Mouse (Mus musculus) adrenal gland, adult 18-20 months (tissue): ENCODE measurements around the gene Gm3250. TPM values are rescaled to one million over a fixed set of nuclear protein-coding genes. Genes with fewer than 3 reads are reported as not detected.
"Not testable (repeated sequence)": the region's sequence is repeated elsewhere in the genome, so short reads cannot be mapped to it uniquely, and the experiment has no call there.

Experiments
- DNase-seq, 2 experiments: peaks; one replicate each; pipeline ENCODE4 v3.0.0; 2021 to 2022; ENCODE audit warnings: low spot score in 2 of 2
- long read RNA-seq, 2 experiments: library from polyadenylated mRNA; stranded (forward); transcript quantifications; one replicate each; pipeline ENCODE4 v2.0.0; 2021
- total RNA-seq, 2 experiments: library from RNA; stranded (reverse); gene quantifications; 1 replicate in 1 of 2; 2 replicates in 1 of 2; pipeline ENCODE4 v1.2.3; 2021

Gm3250 gene
- not detected for total RNA-seq
- long read RNA-seq, experiment 1, result 0 reads
- long read RNA-seq, experiment 2, result 0 reads

- DNase-seq, result not testable (repeated sequence)
These were observed at the start of gene Gm3250 for GRCm38 (mm10) chr10:77782442-77782841. TSS of gene Gm3250 (minus strand) at chr10:77782542.

DNA sequence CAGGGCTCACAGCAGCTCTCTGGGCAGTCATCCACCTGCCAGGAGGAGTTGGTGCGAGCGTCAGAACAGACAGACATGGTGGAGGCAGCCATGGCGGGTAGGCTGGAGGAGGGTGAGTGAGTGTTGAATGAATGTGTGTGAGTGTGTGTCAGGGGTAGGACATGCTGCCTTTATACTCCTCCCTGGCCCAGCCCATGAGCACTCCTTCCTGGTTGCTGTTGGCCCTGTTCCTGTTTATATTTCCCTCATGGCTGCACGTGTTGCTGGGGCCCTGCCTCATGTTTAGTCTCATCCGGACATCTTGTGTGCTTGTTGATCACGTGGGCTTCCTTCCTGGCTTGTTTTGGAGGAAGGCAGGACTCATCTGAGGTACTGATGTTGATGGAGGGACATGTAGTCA, 44.6 kb upstream of the Gm3250 start, which contains the start of gene Krtap10-4:
Gene Krtap10-4, minus strand, starts transcription at position 145 of the 400 bp plus-strand sequence.
- DNase-seq, result no peak

DNA sequence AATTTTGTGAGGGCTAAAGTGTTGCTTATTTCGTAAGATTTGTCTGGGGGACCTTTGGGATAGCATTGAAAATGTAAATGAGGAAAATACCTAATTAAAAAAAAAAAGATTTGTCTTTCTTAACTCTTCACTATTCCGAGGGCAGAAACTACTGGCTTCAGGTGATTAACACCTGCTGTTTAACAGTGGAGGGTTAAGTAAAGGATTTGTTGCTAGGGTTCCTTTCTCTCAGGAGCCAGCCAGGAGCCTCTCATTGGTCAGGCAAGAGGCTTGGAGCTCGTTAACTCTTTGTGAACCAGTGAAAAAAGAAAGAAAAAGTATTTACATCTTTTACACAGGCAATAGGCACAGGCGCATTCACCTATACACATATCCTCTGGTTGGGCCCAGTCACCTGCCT, 36.9 kb upstream of the Gm3250 start:
- no peak for DNase-seq

DNA sequence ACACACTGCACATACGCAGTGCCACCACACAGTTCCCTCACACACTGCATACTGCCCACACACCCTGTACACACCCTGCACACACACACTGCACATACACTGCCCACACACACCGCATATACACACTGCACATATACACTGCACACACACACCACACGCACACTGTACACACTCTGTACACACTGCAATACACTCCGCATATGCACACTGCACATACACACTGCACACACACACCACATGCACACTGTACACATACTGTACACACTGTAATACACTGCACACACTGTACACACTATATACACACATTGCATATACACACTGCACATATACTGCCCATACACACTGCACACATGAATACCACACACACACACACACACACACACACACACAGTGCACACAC, 36.2 kb upstream of the Gm3250 start:
- no peak for DNase-seq

GRCm38 (mm10) chr10:77815514-77815913, 33.2 kb upstream of the Gm3250 start:
- DNase-seq, result no peak

DNA sequence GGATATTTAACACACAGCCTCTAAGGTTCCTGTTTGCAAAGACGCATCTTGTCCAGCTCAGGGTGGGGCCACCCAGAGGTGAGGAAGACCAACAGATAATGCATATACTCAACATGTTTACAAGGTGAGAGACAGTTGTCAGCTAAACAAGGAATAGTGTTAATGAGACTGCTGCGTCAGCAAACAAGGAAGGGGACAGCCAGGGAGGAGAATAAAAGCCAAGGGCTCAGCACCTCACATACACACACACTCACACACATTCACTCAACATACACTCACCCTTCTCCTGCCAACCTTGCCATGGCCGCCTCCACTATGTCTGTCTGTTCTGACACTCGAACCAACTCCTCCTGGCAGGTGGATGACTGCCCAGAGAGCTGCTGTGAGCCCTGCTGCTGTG, 32.0 kb upstream of the Gm3250 start, which contains the start of gene Gm2696:
Gene Gm2696, plus strand, starts transcription at position 301 of the 400 bp plus-strand sequence.
- no peak for DNase-seq

DNA sequence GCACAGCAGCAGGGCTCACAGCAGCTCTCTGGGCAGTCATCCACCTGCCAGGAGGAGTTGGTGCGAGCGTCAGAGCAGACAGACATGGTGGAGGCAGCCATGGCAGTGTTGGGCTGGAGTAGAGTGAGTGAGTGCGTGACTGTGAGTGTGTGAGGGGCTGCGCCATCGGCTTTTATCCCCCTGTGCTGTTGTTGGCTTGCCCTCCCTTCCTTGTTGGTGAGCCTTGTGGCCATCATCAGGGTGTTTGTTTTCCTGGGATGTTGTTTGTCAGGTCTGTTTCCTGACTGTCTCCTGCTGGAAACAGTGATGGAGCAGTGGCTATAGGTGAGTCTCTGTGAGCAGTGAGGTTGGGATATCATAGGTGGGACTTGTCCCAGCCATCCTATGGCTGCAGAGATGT, 29.4 kb upstream of the Gm3250 start, which contains the start of gene Gm9507:
Gene Gm9507, minus strand, starts transcription at position 101 of the 400 bp plus-strand sequence.
- DNase-seq, result no peak

DNA sequence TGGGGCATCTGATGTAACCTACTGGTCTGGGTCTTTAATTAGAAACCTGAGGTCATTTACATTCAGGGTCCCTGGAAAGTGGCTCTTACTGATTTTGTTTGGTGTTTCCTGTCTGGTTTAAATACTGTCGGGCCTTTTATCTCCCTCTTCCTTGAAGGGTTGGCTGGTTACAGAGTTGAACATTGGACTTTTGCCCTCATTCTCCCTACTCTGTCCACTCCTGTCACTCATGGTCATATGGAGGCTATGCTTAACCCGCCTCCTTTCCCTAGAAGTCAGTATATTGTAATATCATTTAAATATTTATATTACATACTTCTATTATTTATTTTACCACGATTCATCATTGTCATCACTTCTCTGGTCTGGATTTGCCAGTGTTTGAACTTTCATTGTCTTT, 21.8 kb upstream of the Gm3250 start:
- no peak for DNase-seq

GRCm38 (mm10) chr10:77798921-77799508, 16.7 kb upstream of the Gm3250 start, which contains the start of gene Gm19668:
TSS of gene Gm19668 (minus strand) at chr10:77799133.
- DNase-seq, result no peak

- DNase-seq, result not testable (repeated sequence)
These were observed 16.0 kb upstream of the Gm3250 start for GRCm38 (mm10) chr10:77798164-77798920.

GRCm38 (mm10) chr10:77797677-77798076, 15.3 kb upstream of the Gm3250 start:
- DNase-seq, result no peak

- DNase-seq, result no peak
These were observed 12.6 kb upstream of the Gm3250 start, which contains the start of gene Gm9639 for GRCm38 (mm10) chr10:77794976-77795375. TSS of gene Gm9639 (minus strand) at chr10:77795076.

- no peak for DNase-seq
These were observed 6.3 kb upstream of the Gm3250 start for GRCm38 (mm10) chr10:77788621-77789020.

DNA sequence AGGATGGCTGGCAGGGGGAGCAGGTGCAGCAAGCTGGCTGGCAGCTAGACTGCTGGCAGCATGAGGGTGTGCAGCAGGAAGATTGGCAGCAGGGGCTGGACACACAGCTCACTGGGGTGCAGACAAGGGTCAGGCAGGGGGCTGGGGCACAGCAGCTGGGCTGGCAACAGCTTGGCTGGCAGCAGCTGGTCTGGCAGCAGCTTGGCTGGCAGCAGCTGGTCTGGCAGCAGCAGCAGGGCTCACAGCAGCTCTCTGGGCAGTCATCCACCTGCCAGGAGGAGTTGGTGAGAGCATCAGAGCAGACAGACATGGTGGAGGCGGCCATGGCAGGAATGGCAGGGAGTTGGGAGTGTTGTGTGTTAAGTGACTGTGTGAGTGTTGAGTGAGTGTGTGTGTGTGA, 5.5 kb upstream of the Gm3250 start, which contains the start of gene Gm7137:
Gene Gm7137, minus strand, starts transcription at position 325 of the 400 bp plus-strand sequence.
- not testable (repeated sequence) for DNase-seq

DNA sequence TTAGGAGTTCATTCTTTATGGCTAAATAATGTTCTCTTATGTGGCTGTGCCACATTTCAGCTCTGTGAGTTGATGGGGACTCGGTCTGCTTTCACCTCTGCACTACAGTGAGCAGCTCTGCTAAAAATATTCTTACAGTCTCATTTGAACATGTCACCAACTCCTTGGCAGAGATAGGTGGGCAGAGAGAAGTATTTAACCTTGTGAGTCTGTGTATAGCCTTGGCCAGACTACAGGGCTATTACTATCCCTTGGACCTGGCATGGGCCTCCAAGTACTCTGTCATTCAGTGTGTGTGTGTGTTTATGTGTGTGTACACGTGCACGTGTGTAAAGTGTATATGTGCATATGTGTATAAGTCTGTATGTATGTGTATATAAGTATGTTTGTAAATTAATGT, 1.1 kb upstream of the Gm3250 start:
- not testable (repeated sequence) for DNase-seq

DNA sequence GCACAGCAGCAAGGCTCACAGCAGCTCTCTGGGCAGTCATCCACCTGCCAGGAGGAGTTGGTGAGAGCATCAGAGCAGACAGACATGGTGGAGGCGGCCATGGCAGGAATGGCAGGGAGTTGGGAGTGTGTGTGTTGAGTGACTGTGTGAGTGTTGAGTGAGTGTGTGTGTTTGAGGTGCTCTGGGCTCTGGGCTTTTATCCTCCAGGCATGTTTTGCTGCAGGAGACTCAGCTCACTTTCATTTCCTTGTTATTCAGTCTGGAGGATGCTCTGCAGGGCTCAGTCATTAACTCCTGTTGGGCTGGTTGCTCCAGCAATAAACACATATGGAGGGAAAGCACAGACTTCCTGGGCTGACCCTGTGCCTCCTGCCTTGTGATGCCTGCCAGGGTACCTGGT, 5.5 kb downstream of the Gm3250 start, which contains the start of gene Gm7138:
Gene Gm7138, minus strand, starts transcription at position 101 of the 400 bp plus-strand sequence.
- DNase-seq, result not testable (repeated sequence)

GRCm38 (mm10) chr10:77772142-77772541, 10.2 kb downstream of the Gm3250 start:
- not testable (repeated sequence) for DNase-seq

GRCm38 (mm10) chr10:77771225-77771624, 11.1 kb downstream of the Gm3250 start, which contains the start of gene Gm3238:
TSS of gene Gm3238 (minus strand) at chr10:77771325.
- DNase-seq, result not testable (repeated sequence)

GRCm38 (mm10) chr10:77769727-77770126, 12.6 kb downstream of the Gm3250 start:
- DNase-seq, result no peak

- not testable (repeated sequence) for DNase-seq
These were observed 22.8 kb downstream of the Gm3250 start, which contains the start of gene Gm3233 for GRCm38 (mm10) chr10:77759582-77759981. TSS of gene Gm3233 (minus strand) at chr10:77759682.

GRCm38 (mm10) chr10:77753448-77753847, 28.9 kb downstream of the Gm3250 start:
- no peak for DNase-seq

DNA sequence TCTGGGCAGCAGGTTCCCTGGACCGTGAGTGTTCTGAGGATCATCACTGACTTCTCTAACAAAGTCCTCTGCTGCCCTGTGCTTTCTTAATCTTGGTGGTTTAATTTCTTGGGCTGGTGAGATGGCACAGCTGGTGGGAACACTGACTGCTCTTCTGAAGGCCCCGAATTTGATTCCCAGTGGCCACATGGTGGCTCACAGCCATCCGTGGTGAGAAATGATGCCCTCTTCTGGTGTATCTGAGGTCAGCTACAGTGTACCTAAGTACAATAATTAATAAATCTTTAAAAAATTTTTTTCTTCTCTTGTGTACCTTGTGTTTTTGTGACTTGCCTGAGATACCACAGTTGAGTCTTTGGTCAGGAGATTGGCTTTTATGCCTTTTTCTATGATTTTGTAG, 30.0 kb downstream of the Gm3250 start:
- DNase-seq, result not testable (repeated sequence)
